In genomic region chr11:52332421-52333118, GRCm38 (mm10) we compare ENCODE assay signal across 9 mouse cellular contexts. TPM values are rescaled to one million over a fixed set of nuclear protein-coding genes. Genes with fewer than 3 reads are reported as not detected.
DNase-seq lines count a peak whose midpoint lies in the region; ATAC-seq and TF ChIP-seq lines count a peak whose summit lies in the region.
"Had no signal": no experiment of that assay in that cellular context is flagged by ENCODE, and none has a peak within 500 bp of the region (broad histone marks: within the 10 kb centered on the region; RNA-seq: fewer than 3 reads in every experiment).

No protein-coding gene starts in this region.

- DNase-seq in liver, adult 2 months (ENCODE audit: extremely low read depth, low read depth, low spot score) = peak; percentile 10
- DNase-seq in liver = no peak
- DNase-seq in cerebellum, adult 9-11 months = peak; percentile 58
- peak; percentile 90 for DNase-seq in retina, postnatal 1 day
- no peak for DNase-seq in gastrocnemius, postnatal 36 days
- no peak for DNase-seq in urinary bladder, postnatal 25 days (ENCODE audit: low spot score)
- no peak for DNase-seq in gastrocnemius, postnatal 25 days

- no peak for TF ChIP-seq CTCF in liver, adult 2 months (IDR thresholded peaks at IDR 0.05; ENCODE audit: low read depth, low read length)

- H3K4me3 ChIP-seq in liver, adult 2 months (ENCODE audit: insufficient read depth, low read depth, low read length) = no peak overlapping the region
- no peak overlapping the region for H3K4me3 ChIP-seq in intestine, embryonic 15.5 days (replicated peaks)

- no peaks in the 10 kb centered on the region for H3K36me3 ChIP-seq in liver, adult 2 months (ENCODE audit: control insufficient read depth, insufficient read depth, low read length)
- no peaks in the 10 kb centered on the region for H3K36me3 ChIP-seq in intestine, embryonic 15.5 days
- H3K36me3 ChIP-seq: G1E had no signal

- H3K9ac ChIP-seq in liver, adult 2 months (ENCODE audit: low read depth, low read length) = no peak overlapping the region
- no peak overlapping the region for H3K9ac ChIP-seq in intestine, embryonic 15.5 days

- no peaks in the 10 kb centered on the region for H3K9me3 ChIP-seq in intestine, embryonic 15.5 days
- H3K9me3 ChIP-seq: G1E had no signal

- no peaks in the 10 kb centered on the region for H3K79me2 ChIP-seq in liver, adult 2 months (ENCODE audit: control insufficient read depth, insufficient read depth, low read length)

- H3K4me2 ChIP-seq in intestine, embryonic 15.5 days (replicated peaks) = no peak overlapping the region

- H3K27me3 ChIP-seq in liver, adult 2 months (ENCODE audit: control insufficient read depth, insufficient read depth, low read length) = no peaks in the 10 kb centered on the region
- no peaks in the 10 kb centered on the region for H3K27me3 ChIP-seq in intestine, embryonic 15.5 days (replicated peaks)

- H3K27ac ChIP-seq in liver, adult 2 months (replicated peaks; ENCODE audit: insufficient read depth, low read depth, low read length) = no peak overlapping the region
- H3K27ac ChIP-seq in intestine, embryonic 15.5 days = no peak overlapping the region

- WGBS in liver, adult 2 months = 43% methylated on average over 16 of the region's 16 CpGs
- 28% methylated on average over 16 of the region's 16 CpGs for WGBS in intestine, embryonic 15.5 days

- intact Hi-C loops in gastrocnemius, postnatal 36 days (cut with DNase I) = no loop called here

- peak; percentile 57; the same call in 1 of the 2 replicates for ATAC-seq in intestine, embryonic 15.5 days

- no peak for TF ChIP-seq POLR2A in liver, adult 2 months (IDR thresholded peaks at IDR 0.05; ENCODE audit: extremely low read depth, insufficient read depth, low read length)

- H3K4me1 ChIP-seq in liver, adult 2 months (ENCODE audit: control insufficient read depth, insufficient read depth, low read length) = no peaks in the 10 kb centered on the region
- H3K4me1 ChIP-seq in intestine, embryonic 15.5 days (replicated peaks) = 0 out of 2 replicates have a peak, but pooled peaks cover 10% of the 10 kb centered on the region

RNA-seq across cellular contexts. Expression of gene Vdac1, which starts 28.1 kb away (rescaled TPM):
- 213 and 220 TPM in 2 replicates for total RNA-seq in liver, adult 2 months (2014; rRNA removed)
- polyA plus RNA-seq in liver, adult 2 months (2012; rRNA removed) = 71.7 and 75.9 TPM in 2 replicates
- 287 and 295 TPM in 2 replicates for polyA plus RNA-seq in intestine, embryonic 15.5 days (2015; fragmentation: Nextera tagmentation; extraction: Ambion mirVana)
- total RNA-seq in gastrocnemius, postnatal 36 days (2021) = 1,000 to 10,000 TPM; 1,307 to 1,453 TPM
- 1,000 to 10,000 TPM; 1,373 to 1,455 TPM for total RNA-seq in gastrocnemius, postnatal 25 days (2021)

RNA-seq across cellular contexts. Expression of gene Tcf7, which starts 49.8 kb away (rescaled TPM):
- 1.1 and 1.2 TPM in 2 replicates for total RNA-seq in liver, adult 2 months (2014; rRNA removed)
- 5.7 and 7.5 TPM in 2 replicates for polyA plus RNA-seq in liver, adult 2 months (2012; rRNA removed)
- polyA plus RNA-seq in intestine, embryonic 15.5 days (2015; fragmentation: Nextera tagmentation; extraction: Ambion mirVana) = 6.9 and 8.2 TPM in 2 replicates
- total RNA-seq in gastrocnemius, postnatal 36 days (2021) = 1 to 10 TPM in 1 of 2 experiments, under 1 TPM in 1; 0.62 to 6.2 TPM
- total RNA-seq in gastrocnemius, postnatal 25 days (2021) = 1 to 10 TPM in 1 of 2 experiments, under 1 TPM in 1; 0.36 to 1.0 TPM
- total RNA-seq: G1E had no signal
- polyA plus RNA-seq: G1E had no signal

Comparison
In these comparisons a context has a peak if more than half of its experiments do, and no peak if none do; other contexts are left out.
1. DNase-seq: peak in liver, adult 2 months (single experiment), cerebellum, adult 9-11 months (single experiment) and retina, postnatal 1 day (single experiment); none in liver (single experiment), gastrocnemius, postnatal 36 days (0 of 2), urinary bladder, postnatal 25 days (single experiment) and gastrocnemius, postnatal 25 days (single experiment).